Mouse (Mus musculus) neural tube, embryonic 13.5 days (tissue): ENCODE measurements around the gene Sgpp2. TPM values are rescaled to one million over a fixed set of nuclear protein-coding genes. Genes with fewer than 3 reads are reported as not detected.

Experiments
- ATAC-seq: fragments of 200-750 bp; cut with Nextera tagmentation; 2 replicates; pipeline ENCODE4 v1.8.0; 2017; ENCODE audit warnings: low read depth, mild to moderate bottlenecking, moderate TSS enrichment, moderate library complexity
- H3K27ac ChIP-seq: fragments of 300-500 bp; sonication (generic); replicated peaks from 2 replicates; pipeline ENCODE4 v1.5.1; 2015; ENCODE audit warnings: moderate library complexity, mild to moderate bottlenecking, inconsistent platforms
- H3K27me3 ChIP-seq: fragments of 300-500 bp; sonication (generic); 2 replicates; pipeline ENCODE4 v1.6.1; 2015; ENCODE audit warnings: mild to moderate bottlenecking, inconsistent platforms
- H3K36me3 ChIP-seq: fragments of 300-500 bp; sonication (generic); 2 replicates; pipeline ENCODE4 v1.6.1; 2015; ENCODE audit warnings: mild to moderate bottlenecking, inconsistent platforms
- H3K4me1 ChIP-seq: fragments of 300-500 bp; sonication (generic); replicated peaks from 2 replicates; pipeline ENCODE4 v1.6.1; 2015; ENCODE audit warnings: inconsistent platforms
- H3K4me2 ChIP-seq: fragments of 300-500 bp; sonication (generic); 2 replicates; pipeline ENCODE4 v1.6.1; 2015; ENCODE audit warnings: inconsistent platforms, mild to moderate bottlenecking, moderate library complexity
- H3K4me3 ChIP-seq: fragments of 300-500 bp; sonication (generic); 2 replicates; pipeline ENCODE4 v1.5.1; 2015; ENCODE audit warnings: mild to moderate bottlenecking, inconsistent platforms
- H3K9ac ChIP-seq: fragments of 300-500 bp; sonication (generic); 2 replicates; pipeline ENCODE4 v1.6.1; 2015; ENCODE audit warnings: moderate library complexity, mild to moderate bottlenecking, inconsistent platforms
- H3K9me3 ChIP-seq: fragments of 300-500 bp; sonication (generic); 2 replicates; pipeline ENCODE4 v1.6.1; 2016; ENCODE audit warnings: inconsistent platforms
- WGBS: fragments of 180-500 bp; shearing (Covaris S2); methylation state at CpG from one replicate; pipeline ENCODE4 v1.1.7; 2015; 5-methylcytosine and 5-hydroxymethylcytosine counted together
- polyA plus RNA-seq: library from polyadenylated mRNA; unstranded; fragments of >200 nt; fragmentation: Nextera tagmentation; extraction: Ambion mirVana; gene quantifications from 2 replicates; pipeline ENCODE4 v1.2.1, GENCODE M21; 2015

Gene Sgpp2
- polyA plus RNA-seq, 1 experiment from 2014 or later, result 2.3 TPM

DNA sequence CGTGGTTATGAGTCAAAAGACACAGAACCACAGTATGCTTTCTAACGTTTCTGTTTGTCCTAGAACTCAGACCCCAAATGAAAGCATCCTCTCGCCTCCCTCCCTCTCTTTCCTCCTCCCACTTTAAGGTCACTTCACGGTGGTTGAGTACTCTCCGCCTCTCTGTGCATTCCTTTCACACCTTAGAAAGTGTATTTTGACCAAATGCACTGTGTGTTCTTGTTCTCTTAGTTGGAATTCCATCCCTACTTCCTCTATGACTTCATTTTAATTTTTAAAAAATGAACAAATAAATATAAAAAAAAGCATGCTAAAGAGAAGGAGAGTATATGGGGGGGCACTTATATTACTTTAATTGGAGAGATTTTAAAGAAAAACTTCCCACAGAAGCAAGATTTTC, 30.4 kb downstream of the Sgpp2 start:
- Histone ChIP-seq H3K9ac (no peak overlapping the region), H3K4me3 (no peak overlapping the region), H3K27me3 (peaks cover 58% of the 10 kb centered on the region), H3K27ac (no peak overlapping the region), H3K36me3 (no peaks in the 10 kb centered on the region), H3K9me3 (no peaks in the 10 kb centered on the region), H3K4me2 (no peak overlapping the region), H3K4me1 (peaks cover 15% of the 10 kb centered on the region)
- WGBS, result 62% methylated on average over 5 of the region's 5 CpGs
- ATAC-seq, result no peak

DNA sequence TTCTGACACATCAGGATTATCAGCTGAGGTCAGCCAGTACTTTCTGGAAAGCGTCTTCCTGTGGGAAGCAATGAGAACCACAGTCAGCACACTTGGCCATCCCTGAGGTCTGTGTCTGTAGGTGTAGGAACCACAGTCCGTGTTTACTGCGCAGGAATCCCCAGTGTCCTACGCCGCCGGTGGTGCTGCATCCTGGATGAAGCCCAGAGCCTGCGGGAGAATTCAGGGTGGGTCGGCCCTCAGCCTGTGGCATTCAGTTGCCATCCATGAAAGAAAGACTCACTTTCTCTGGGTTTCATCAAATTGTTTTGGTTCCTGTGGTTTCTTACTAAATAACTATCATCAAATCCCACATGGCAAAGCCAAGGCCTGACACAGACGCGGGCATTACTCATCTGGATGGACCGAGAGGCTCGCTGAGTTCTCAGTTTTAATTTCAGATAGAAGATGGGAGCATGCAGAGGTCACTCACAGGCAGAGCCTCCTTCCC, 37.2 kb downstream of the Sgpp2 start:
- H3K9ac ChIP-seq, result no peak overlapping the region
- no peak for ATAC-seq

GRCm38 (mm10) chr1:78349219-78349618, 39.1 kb downstream of the Sgpp2 start:
- H3K4me1 ChIP-seq, result no peaks in the 10 kb centered on the region
- H3K27ac ChIP-seq, result no peak overlapping the region
- ATAC-seq, result no peak
- WGBS, result 80% methylated on average over 1 of the region's 1 CpGs
- no peak overlapping the region for H3K4me3 ChIP-seq
- no peak overlapping the region for H3K9ac ChIP-seq
- H3K27me3 ChIP-seq, result peaks cover 2% of the 10 kb centered on the region; the same call in 1 of the 2 replicates
- H3K9me3 ChIP-seq, result no peaks in the 10 kb centered on the region
- H3K36me3 ChIP-seq, result no peaks in the 10 kb centered on the region
- H3K4me2 ChIP-seq, result no peak overlapping the region

More for the DNA sequence above, 37.2 kb downstream of the Sgpp2 start:
- Histone ChIP-seq H3K4me3 (no peak overlapping the region), H3K27ac (no peak overlapping the region), H3K36me3 (no peaks in the 10 kb centered on the region), H3K27me3 (peaks cover 17% of the 10 kb centered on the region), H3K4me2 (no peak overlapping the region), H3K4me1 (no peaks in the 10 kb centered on the region), H3K9me3 (no peaks in the 10 kb centered on the region)
- 88% methylated on average over 12 of the region's 12 CpGs for WGBS

- H3K4me3 ChIP-seq, result no peak overlapping the region
- WGBS, result 86% methylated on average over 1 of the region's 1 CpGs
- 0 out of 2 replicates have a peak, but pooled peaks cover 12% of the 10 kb centered on the region for H3K4me1 ChIP-seq
- no peak for ATAC-seq
- H3K36me3 ChIP-seq, result no peaks in the 10 kb centered on the region
- no peaks in the 10 kb centered on the region for H3K9me3 ChIP-seq
- no peaks in the 10 kb centered on the region; the same call in 1 of the 2 replicates for H3K27me3 ChIP-seq
- no peak overlapping the region for H3K27ac ChIP-seq
- H3K9ac ChIP-seq, result no peak overlapping the region
- no peak overlapping the region for H3K4me2 ChIP-seq
These were observed 43.1 kb downstream of the Sgpp2 start for GRCm38 (mm10) chr1:78353254-78353653.

GRCm38 (mm10) chr1:78355123-78355522, 45.0 kb downstream of the Sgpp2 start:
- H3K36me3 ChIP-seq, result no peaks in the 10 kb centered on the region
- WGBS, result 36% methylated on average over 4 of the region's 4 CpGs
- 0 out of 2 replicates have a peak, but pooled peaks cover 12% of the 10 kb centered on the region for H3K4me1 ChIP-seq
- H3K4me2 ChIP-seq, result no peak overlapping the region
- H3K27ac ChIP-seq, result no peak overlapping the region
- no peak overlapping the region for H3K4me3 ChIP-seq
- ATAC-seq, result no peak
- no peaks in the 10 kb centered on the region for H3K9me3 ChIP-seq
- no peak overlapping the region for H3K9ac ChIP-seq
- no peaks in the 10 kb centered on the region for H3K27me3 ChIP-seq

DNA sequence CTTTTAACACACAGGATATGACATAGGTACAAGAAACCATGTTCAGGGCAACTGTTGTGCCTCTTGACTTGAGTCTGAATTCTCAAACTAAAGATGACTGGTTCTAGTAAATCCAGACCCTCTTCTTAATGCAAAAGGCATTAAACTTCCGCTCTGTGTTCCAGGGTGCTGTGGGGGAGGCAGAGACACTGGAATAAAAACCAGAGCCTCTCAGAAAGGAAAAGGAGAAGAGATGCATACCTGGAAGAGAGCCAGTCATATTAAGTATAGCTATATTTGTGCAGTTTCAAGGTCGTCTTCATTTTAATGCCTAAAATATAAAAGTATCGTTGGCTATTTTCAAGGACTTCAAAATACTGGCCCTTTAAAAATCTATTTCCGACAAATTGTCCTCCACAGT, 47.3 kb downstream of the Sgpp2 start:
- Histone ChIP-seq H3K4me1 (0 out of 2 replicates have a peak, but pooled peaks cover 12% of the 10 kb centered on the region), H3K36me3 (no peaks in the 10 kb centered on the region), H3K4me2 (no peak overlapping the region), H3K9me3 (no peaks in the 10 kb centered on the region), H3K27ac (no peak overlapping the region), H3K4me3 (no peak overlapping the region), H3K9ac (no peak overlapping the region), H3K27me3 (no peaks in the 10 kb centered on the region)
- WGBS, result 89% methylated on average over 4 of the region's 4 CpGs
- ATAC-seq, result no peak

DNA sequence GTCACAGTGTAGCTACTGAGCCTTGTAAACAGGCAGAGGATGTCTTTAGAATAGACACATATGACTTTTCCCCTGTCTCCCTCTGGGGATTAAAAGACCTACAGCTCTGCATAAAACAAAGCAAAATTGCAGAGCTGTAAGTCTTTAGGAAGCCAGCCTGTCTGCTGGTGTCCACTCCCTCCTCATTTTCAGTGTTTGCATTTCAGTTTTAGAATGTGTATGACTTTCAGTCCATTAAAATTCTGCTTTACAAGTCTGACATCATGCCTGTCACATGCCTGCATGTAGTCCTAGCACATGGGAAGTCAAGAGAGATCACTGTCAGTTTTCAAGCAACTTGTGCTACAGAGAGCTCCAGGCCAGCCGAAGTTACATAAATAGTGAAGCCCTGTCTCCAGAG, 47.7 kb downstream of the Sgpp2 start:
- Histone ChIP-seq H3K9me3 (no peaks in the 10 kb centered on the region), H3K4me2 (no peak overlapping the region)

GRCm38 (mm10) chr1:78363965-78364889, 54.1 kb downstream of the Sgpp2 start:
- 0 out of 2 replicates have a peak, but pooled peaks cover 4% of the 10 kb centered on the region for H3K4me1 ChIP-seq
- no peak overlapping the region for H3K27ac ChIP-seq
- no peak overlapping the region for H3K4me3 ChIP-seq
- H3K9me3 ChIP-seq, result no peaks in the 10 kb centered on the region
- no peak overlapping the region for H3K9ac ChIP-seq
- no peaks in the 10 kb centered on the region for H3K36me3 ChIP-seq
- H3K27me3 ChIP-seq, result peaks cover 8% of the 10 kb centered on the region
- H3K4me2 ChIP-seq, result no peak overlapping the region
- 39% methylated on average over 13 of the region's 13 CpGs for WGBS
- ATAC-seq, result no peak

More for the DNA sequence above, 47.7 kb downstream of the Sgpp2 start:
- Histone ChIP-seq H3K36me3 (no peaks in the 10 kb centered on the region), H3K9ac (no peak overlapping the region), H3K4me1 (0 out of 2 replicates have a peak, but pooled peaks cover 12% of the 10 kb centered on the region), H3K27ac (no peak overlapping the region), H3K4me3 (no peak overlapping the region), H3K27me3 (peaks cover 2% of the 10 kb centered on the region; the same call in 1 of the 2 replicates)
- no peak for ATAC-seq
- 74% methylated on average over 1 of the region's 1 CpGs for WGBS

DNA sequence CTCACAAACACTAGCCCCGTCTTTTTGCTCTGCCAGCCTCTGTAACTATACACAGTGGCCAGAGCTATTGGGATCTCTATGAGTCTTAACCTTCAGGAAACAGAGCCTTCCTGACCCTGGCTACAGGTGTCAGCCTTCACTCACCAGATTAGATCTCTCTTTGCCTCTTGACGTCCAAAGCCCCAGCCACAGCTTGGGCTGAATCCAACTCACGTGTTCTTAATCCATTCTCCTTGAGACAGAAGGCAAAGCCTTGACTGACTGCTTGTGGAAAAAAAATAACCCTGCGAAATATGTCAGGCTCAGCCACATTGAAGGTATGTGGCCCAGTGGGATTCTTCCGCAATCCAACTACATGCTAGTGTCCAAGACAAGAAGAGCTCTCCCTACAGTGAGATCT, 57.7 kb downstream of the Sgpp2 start:
- ATAC-seq, result no peak
- Histone ChIP-seq H3K36me3 (no peaks in the 10 kb centered on the region), H3K4me2 (no peak overlapping the region), H3K27me3 (peaks cover 6% of the 10 kb centered on the region), H3K9me3 (peaks cover 6% of the 10 kb centered on the region; the same call in 1 of the 2 replicates), H3K9ac (no peak overlapping the region), H3K27ac (no peak overlapping the region), H3K4me3 (no peak overlapping the region), H3K4me1 (peaks cover 12% of the 10 kb centered on the region)
- WGBS, result 75% methylated on average over 5 of the region's 5 CpGs

GRCm38 (mm10) chr1:78370121-78370520, 60.0 kb downstream of the Sgpp2 start:
- Histone ChIP-seq H3K27me3 (no peaks in the 10 kb centered on the region; the same call in 1 of the 2 replicates), H3K36me3 (no peaks in the 10 kb centered on the region), H3K4me2 (no peak overlapping the region), H3K4me3 (no peak overlapping the region), H3K9ac (no peak overlapping the region), H3K9me3 (peaks cover 10% of the 10 kb centered on the region; the same call in 1 of the 2 replicates), H3K4me1 (peaks cover 12% of the 10 kb centered on the region), H3K27ac (no peak overlapping the region)
- WGBS, result 58% methylated on average over 6 of the region's 6 CpGs
- no peak for ATAC-seq

DNA sequence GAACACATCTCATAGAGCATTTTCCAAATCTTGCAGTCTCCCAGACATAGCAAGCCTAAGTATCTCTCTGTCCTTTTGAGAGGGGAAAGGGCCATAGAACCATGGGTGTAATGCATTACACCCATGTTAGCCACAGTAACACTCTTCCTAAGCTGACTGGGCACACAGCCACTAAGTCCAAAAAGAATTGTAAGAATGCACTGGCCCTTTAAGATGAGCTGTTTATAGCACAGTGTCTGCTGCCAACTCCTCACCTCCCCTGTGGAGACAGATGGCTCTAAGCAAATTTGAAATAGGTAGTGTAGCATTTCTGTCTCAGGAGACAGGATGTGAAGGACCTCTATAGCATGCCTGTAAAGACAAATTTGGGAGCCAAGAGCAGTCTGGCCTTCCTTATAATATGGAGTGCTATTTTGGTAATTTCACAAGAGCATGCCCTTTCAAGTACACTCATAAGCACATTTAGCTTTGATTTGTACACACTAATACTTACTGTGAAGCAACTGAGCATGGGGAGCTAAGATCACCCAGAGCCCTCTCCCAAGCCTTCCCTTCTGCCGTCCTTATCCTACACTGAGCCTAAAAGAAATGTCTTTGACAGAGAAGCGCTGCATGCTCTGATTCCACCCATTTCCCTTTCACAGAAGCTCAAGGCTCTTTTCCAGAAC, 61.6 kb downstream of the Sgpp2 start:
- H3K4me1 ChIP-seq, result peaks cover 11% of the 10 kb centered on the region
- no peaks in the 10 kb centered on the region for H3K27me3 ChIP-seq
- H3K36me3 ChIP-seq, result no peaks in the 10 kb centered on the region
- no peak overlapping the region for H3K4me2 ChIP-seq
- ATAC-seq, result no peak
- 86% methylated on average over 2 of the region's 2 CpGs for WGBS
- peaks cover 10% of the 10 kb centered on the region; the same call in 1 of the 2 replicates for H3K9me3 ChIP-seq
- H3K27ac ChIP-seq, result no peak overlapping the region
- H3K9ac ChIP-seq, result no peak overlapping the region
- H3K4me3 ChIP-seq, result no peak overlapping the region

DNA sequence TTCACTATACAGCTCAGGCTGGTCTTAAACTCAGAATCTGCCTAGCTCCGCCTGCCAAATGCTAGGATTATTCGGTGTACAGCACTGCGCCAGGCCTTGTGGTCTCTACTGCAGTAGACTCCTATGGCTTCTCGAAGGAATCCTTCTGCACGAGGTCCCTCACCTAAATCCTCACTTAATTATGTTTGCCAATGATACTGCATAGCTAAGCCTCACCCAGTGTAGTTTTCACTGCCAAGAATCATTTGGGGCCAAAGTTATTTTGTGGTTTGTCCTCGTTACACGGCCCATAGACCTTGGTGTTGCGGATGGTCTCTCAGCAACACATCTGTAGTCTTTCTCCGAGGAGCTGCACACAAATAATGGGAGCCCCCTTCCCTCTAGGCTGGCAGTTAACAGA, 62.2 kb downstream of the Sgpp2 start:
- H3K4me3 ChIP-seq, result no peak overlapping the region
- 93% methylated on average over 9 of the region's 9 CpGs for WGBS
- H3K9ac ChIP-seq, result no peak overlapping the region
- H3K36me3 ChIP-seq, result no peaks in the 10 kb centered on the region
- no peak overlapping the region for H3K27ac ChIP-seq
- no peak for ATAC-seq
- peaks cover 10% of the 10 kb centered on the region; the same call in 1 of the 2 replicates for H3K9me3 ChIP-seq
- peaks cover 7% of the 10 kb centered on the region for H3K4me1 ChIP-seq
- H3K4me2 ChIP-seq, result no peak overlapping the region
- H3K27me3 ChIP-seq, result no peaks in the 10 kb centered on the region
